Mouse (Mus musculus): Measurements from ENCODE around the gene Kmo. TPM values are rescaled to one million over a fixed set of nuclear protein-coding genes. Genes with fewer than 3 reads are reported as not detected.

The Kmo gene
- polyA plus RNA-seq, 1 experiment from 2014 or later: 0.09 TPM

Other genes starting within 250 kb of the Kmo start
- 6.6 and 7.2 TPM in 2 replicates for gene Rgs7, start 127.9 kb upstream of the Kmo start, polyA plus RNA-seq (2016; fragmentation: Nextera tagmentation; extraction: Ambion mirVana)
- 77.1 and 79.8 TPM in 2 replicates for gene Fh1, start 5.3 kb downstream of the Kmo start, polyA plus RNA-seq (2016; fragmentation: Nextera tagmentation; extraction: Ambion mirVana)
- 7.7 and 8.5 TPM in 2 replicates for gene Opn3, start 72.4 kb downstream of the Kmo start, polyA plus RNA-seq (2016; fragmentation: Nextera tagmentation; extraction: Ambion mirVana)
- 6.2 and 6.5 TPM in 2 replicates for gene Chml, start 72.5 kb downstream of the Kmo start, polyA plus RNA-seq (2016; fragmentation: Nextera tagmentation; extraction: Ambion mirVana)
- not detected in 2 replicates for gene Wdr64, start 78.2 kb downstream of the Kmo start, polyA plus RNA-seq (2016; fragmentation: Nextera tagmentation; extraction: Ambion mirVana)

Measured in forebrain, embryonic 12.5 days (tissue).